Mouse (Mus musculus): ENCODE measurements at regions not wholly inside any gene's neighbourhood (a gene's known extent, or its start where the extent isn't known, plus 50 kb on each side); places are given as distances from the start of the nearest gene placed in this dataset.

- no peak for DNase-seq
These were observed 270.8 kb upstream of the Noct start for GRCm38 (mm10) chr3:50953456-50953855.

- DNase-seq, result no peak
These were observed 253.9 kb upstream of the Noct start for GRCm38 (mm10) chr3:50970386-50970785.

DNA sequence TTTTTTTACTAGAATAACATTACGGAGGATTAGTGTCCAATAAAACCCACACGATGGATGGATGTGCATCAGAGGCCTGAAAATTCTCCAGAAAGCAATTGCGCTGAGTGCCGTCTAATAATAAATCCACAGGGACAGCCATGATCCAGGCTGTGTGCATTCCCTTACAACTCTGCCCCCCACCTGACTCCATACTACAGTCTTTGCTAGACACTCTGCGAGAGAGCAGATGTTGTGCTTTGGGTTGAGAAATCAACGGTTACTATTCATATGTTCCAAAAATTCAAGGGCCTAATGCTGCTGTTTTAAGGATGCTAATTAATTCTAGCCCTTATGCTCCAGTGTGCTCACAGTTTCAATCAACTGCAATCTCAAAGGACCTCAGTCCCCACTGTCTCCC, 251.2 kb upstream of the Noct start:
- DNase-seq, result no peak

DNA sequence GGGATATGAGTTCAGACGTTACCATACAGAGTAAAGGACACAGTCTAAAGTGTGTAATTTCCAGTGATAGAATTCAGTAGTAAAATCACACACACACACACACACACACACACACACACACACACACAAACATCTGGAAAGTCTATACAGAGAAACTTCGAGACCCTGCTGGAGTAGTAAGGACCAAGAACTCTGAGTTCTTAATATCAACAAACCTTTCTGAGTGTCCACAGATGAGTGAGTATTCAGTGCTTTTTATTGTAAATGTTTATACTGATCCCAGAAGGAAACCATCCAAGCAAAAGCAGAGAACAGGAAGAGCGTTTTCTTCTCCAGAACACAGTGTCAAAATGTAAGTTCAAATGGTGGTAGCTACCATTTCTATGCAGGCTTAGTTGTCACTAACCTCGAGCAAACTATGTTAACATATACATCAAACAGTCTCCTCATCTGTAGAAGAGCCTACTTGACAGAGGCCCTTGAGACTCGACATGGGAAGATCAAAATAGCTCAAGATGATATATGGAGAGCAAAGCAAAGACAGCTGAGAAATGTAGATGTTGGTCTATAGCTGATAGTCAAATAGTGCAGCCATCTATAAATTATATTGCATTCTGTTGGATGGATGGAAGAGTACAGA, 248.0 kb upstream of the Noct start:
- DNase-seq, result no peak

DNA sequence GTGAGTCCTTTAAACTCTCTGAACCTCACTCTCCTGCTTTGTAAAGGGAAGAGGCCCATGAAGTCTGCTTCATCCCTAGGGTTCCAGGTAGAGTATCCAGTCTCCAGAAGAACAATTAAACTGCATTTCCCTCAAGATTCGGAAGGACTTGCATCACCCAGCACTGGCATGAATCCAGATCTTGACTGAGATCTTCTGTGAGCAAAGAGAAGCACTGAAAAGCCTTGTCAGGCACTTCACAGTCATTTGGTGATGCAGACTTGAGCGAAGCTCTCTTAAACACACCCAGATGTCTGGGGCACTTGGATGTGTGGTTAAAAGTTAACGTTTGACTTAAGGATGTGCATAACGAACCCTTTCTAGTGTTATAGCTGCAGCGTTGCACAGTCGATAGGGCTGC, 247.4 kb upstream of the Noct start:
- peak in 1 of 2 experiments; percentile 35 for DNase-seq

GRCm38 (mm10) chr3:50978636-50979035, 245.6 kb upstream of the Noct start:
- peak; percentile 44 to 50 for DNase-seq

DNA sequence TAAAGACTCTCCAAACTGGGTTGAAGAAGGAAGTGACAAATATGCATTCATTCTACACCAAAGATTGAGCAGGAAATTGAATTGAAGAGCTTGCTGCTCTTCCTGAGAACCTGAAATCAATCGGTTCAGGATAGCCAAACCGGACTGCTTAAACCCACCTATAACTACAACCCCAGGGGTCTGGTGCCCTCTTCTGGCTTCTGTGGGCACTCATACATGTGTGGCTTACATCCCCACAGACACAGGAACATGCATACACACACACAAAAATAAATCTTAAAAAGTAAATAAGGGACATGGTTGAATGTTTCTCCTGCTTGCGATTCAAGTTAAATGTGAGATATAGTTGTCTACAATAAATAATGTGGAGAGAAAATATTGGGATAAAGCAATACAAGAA, 244.7 kb upstream of the Noct start:
- no peak for DNase-seq

GRCm38 (mm10) chr3:50981751-50982150, 242.5 kb upstream of the Noct start:
- DNase-seq, result no peak

- DNase-seq, result no peak
These were observed 241.6 kb upstream of the Noct start for GRCm38 (mm10) chr3:50982649-50983048.

- DNase-seq, result no peak
These were observed 241.1 kb upstream of the Noct start for GRCm38 (mm10) chr3:50983126-50983525.

DNA sequence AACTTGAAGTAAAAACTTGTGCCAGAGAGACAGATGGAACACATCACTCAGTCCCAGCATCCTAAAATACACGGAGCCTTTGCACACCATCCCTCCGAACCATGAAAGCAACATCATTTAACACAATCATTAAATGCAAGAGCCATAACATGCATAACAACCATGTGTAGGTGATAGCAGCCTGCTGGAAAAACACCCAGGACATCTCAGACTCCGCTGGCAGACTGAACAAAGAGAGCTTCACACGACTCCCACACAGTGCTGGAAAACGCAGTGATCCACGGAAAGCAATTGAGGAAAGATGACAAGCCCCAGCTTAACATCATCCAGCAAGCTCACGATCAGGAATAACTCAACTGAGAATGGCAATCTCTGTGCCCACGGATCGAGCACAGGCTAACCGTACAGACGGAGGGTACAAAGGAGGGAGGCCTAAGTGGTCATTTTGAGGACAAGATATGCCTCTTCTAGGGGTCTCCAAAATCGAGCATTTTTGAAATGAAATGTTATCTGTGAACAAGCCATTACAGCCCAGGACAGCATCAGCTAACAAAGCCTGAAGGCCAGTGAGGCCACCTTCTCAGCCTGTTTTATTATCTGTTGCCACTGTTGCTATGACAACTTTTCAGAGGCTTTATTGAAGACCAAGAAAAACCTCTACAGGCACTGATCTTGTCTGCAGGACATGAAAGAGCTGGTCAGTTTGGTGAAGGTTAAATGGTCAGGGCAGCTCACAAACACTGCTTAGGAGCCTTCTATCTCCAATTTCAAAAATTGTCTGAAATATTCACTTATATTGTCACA, 240.1 kb upstream of the Noct start:
- DNase-seq, result no peak

DNA sequence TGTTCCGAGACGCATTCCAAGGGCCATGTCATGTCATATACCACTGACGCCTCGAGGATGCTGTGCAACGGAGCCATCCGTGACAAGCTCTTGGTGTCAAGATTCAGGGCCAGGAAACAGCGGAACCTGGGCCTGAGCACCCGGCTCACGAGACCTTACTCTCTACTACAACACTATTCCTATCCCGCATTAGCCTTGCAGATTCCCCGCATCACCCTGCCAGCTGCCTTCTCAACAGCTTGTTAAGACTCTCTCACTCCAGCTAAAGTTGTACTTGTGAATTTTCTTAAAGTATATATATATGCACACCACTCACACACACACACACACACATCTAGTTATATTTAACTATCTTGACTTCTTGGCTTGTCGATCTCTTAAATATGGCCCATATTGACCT, 236.4 kb upstream of the Noct start:
- no peak for DNase-seq

DNA sequence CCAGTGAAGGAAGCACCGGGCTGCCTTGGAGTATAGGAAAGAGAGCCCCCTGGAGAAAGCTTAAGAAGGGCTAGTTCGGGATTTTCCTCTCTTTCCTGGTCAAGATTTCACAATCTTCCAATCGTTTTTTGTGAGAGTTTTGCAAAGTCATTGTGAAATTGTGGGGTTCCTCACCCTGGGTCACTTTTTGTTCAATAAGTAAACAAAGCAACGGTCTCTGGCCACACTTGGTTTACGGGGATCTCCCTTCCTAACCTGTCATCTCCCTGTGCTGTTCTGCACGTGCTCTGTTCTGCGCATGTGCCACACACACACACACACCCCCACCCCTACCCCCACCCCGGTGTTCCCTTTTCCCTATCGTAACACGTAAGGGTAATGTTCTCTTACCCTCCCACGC, 233.4 kb upstream of the Noct start:
- no peak for DNase-seq

DNA sequence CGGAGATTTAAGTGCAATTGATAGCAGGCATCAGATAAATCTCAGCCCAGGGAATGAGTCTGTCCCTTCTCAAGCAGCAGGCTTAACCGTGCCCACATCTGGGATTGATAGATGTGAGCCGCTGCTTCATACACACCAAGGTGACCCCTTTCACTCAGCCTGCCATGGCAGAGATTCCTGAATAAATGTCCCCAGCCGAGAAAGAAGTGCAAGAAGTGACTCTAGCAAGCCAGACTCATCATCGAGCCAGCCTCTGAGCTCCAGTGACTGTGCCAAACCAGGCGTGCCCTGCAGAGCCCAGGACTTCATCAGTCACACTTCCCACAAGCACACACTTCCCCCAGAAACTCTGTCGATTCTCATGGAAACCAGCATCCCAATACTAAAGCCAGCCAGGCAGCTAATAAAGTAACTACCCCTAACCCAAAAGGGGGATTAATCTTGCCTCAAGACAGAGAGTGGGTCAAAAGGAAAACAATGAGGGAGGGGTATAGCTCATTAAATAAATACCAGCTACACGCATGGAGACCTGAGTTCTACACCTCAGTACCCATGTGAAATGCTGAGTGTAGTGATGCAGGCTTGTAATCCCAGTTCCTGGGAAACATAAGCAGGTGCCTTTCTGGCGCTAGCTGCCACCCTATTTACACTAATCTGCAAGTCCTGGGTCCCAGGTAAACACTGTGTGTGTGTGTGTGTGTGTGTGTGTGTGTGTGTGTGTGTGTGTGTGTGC, 231.5 kb upstream of the Noct start:
- no peak for DNase-seq

- DNase-seq, result no peak
These were observed 224.5 kb upstream of the Noct start for GRCm38 (mm10) chr3:50999745-51000144.

- no peak for DNase-seq
These were observed 223.3 kb upstream of the Noct start for GRCm38 (mm10) chr3:51000938-51001337.

DNA sequence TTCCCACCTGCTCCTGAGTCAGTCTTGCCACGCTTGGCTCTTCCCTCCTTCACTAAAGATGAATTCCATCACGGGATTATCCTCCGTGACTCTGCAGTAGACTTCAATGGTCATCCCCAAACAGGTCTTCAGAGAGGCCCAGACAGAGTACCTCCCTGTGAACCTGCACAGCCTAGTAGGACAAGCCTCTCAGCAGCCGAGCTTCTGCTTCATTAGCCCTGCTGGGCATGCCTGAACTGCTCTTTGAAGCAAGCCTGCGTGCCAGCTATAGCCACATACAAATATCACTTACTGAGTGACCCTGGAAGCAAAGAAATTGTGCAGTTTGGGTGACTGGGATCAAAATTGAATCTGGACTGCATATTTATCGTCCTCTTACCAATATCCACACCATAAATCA, 221.6 kb upstream of the Noct start:
- no peak for DNase-seq

DNA sequence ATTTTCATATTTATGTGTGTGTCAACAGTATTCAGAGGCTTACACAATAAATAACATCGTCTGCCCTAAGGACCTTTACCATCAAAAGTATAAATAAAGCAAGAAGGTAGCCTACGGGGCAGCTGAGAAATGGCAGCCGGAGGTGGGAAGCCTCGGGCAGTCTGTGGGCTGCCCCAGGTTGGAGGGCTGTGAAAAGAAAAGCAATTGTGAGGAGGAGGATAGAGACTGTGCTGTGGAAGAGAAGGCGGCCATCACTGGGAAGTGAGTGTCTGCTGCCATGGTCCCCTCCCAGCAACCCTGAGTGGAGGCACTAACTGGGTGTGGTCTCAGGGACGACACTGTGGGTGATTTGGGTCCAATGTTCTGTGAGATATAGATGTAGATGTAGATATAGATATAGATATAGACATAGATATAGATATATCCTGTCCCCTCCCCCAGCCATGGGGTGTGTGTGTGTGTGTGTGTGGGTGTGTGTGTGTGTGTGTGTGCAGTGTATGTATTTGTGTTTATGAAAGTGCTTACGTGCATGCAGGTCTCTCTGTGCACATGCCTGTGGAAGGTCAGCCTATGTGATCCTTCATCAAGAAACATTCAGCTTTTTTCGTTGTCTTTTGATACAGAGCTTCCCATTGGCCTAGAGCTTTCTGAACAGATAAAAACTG, 220.6 kb upstream of the Noct start:
- DNase-seq, result no peak

DNA sequence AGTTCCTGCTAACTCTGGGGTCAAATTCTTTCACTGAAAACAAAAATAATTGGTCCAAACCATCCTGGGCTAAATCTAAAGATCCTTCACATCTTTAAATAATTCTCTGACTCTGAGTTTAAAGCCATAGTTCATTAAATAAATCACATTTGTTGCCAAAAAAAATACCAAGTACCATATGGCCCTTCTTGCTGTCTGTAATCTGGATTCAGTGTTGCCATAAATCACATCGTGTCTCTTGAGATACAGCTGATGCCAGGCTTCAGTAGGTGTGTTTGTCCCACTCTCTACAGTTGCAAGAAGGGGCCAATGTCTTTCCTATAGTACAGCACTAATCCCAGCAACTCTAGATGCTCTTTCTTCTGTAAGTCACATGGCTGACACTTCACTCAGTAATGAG, 220.0 kb upstream of the Noct start:
- no peak for DNase-seq

GRCm38 (mm10) chr3:51009098-51009497, 215.1 kb upstream of the Noct start:
- DNase-seq, result no peak

GRCm38 (mm10) chr3:51019650-51020346, 204.4 kb upstream of the Noct start:
- no peak for DNase-seq

GRCm38 (mm10) chr3:51024655-51025054, 199.6 kb upstream of the Noct start:
- no peak for DNase-seq

GRCm38 (mm10) chr3:51031821-51032220, 192.4 kb upstream of the Noct start:
- peak; percentile 55 for DNase-seq

All from lung, postnatal 4 days (tissue).